In the genomic region with DNA sequence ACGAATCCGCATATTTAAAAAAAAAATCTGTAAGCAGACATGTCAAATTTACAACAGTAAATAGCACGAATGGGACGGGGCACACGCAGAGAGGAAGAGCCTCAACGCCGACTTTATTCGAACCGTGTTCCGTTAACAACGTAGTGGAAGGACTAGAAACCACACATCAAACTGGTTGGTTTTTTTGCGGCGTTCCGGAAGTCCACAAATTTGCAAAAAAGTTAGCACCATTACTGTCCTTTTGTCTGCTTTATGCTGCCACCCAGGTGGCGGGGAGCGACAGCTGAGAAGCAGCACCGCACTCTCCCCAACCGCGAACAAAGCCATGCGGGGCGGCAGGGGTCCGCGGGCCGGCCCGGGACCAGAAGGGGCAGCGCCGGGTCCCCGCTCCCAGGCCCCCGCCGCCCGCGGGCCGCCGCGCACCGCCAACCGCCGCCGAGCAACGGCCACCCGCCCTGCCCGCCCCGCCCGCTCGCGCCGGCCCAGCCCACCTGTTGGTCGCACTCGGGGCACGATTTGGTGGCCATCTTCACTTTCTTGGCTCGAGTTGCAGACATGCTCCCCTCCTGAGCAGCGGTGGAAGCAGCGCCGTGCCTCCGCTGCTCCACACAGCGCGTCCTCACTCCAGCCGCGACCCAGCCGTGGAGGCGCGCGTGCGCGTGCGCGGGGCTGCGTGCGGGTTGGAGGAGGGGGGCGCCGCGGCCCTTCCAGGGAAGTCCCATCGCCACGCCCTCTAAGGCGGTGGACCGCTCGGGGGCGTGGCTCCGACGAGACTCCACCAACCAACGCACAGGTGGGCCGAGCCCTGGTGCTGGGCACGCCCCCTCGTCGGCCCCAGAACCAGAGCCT, we compare ENCODE assay signal across 8 mouse cellular contexts. TPM values are rescaled to one million over a fixed set of nuclear protein-coding genes. Genes with fewer than 3 reads are reported as not detected.
DNase-seq lines count a peak whose midpoint lies in the region; ATAC-seq and TF ChIP-seq lines count a peak whose summit lies in the region.

A gene (minus strand): TSS at position 666 of the 849 bp plus-strand sequence.

- H3K4me2 ChIP-seq in forebrain, embryonic 11.5 days (ENCODE audit: low read depth, low read length, severe bottlenecking): peak within 1 kb of the TSS; percentile 50
- peak within 1 kb of the TSS; percentile 82 for H3K4me2 ChIP-seq in heart, postnatal 0 days (ENCODE audit: low read depth, low read length)
- peak within 1 kb of the TSS; percentile 68 for H3K4me2 ChIP-seq in liver, embryonic 16.5 days (ENCODE audit: low read depth, low read length)
- H3K4me2 ChIP-seq in neural tube, embryonic 13.5 days: peak within 1 kb of the TSS; percentile 59

- no peaks in the 10 kb centered on the region for H3K27me3 ChIP-seq in forebrain, embryonic 11.5 days (ENCODE audit: control insufficient read depth, insufficient read depth, low read length)
- H3K27me3 ChIP-seq in heart, postnatal 0 days (ENCODE audit: control insufficient read depth, insufficient read depth, low read length): no peaks in the 10 kb centered on the region
- H3K27me3 ChIP-seq in liver, embryonic 16.5 days (ENCODE audit: control insufficient read depth, insufficient read depth, low read depth, low read length): no peaks in the 10 kb centered on the region
- no peaks in the 10 kb centered on the region for H3K27me3 ChIP-seq in neural tube, embryonic 13.5 days
- H3K27me3 ChIP-seq in testis, adult 2 months (ENCODE audit: control insufficient read depth, insufficient read depth, low read length): no peaks in the 10 kb centered on the region

- TF ChIP-seq CTCF in heart, postnatal 0 days (IDR thresholded peaks at IDR 0.05; ENCODE audit: low read depth): no peak
- TF ChIP-seq CTCF in testis, adult 2 months (IDR thresholded peaks at IDR 0.05; ENCODE audit: control insufficient read depth, insufficient read depth, insufficient replicate concordance, low read depth, low read length): no peak

- ATAC-seq in forebrain, embryonic 11.5 days (replicated peaks; ENCODE audit: low FRiP score): peak; percentile 99
- peak; percentile 98 for ATAC-seq in heart, postnatal 0 days (ENCODE audit: insufficient read depth, low read depth)
- ATAC-seq in liver, embryonic 16.5 days (ENCODE audit: low read depth): peak; percentile 99
- ATAC-seq in neural tube, embryonic 13.5 days (ENCODE audit: low read depth): peak; percentile 99

- peaks cover 5% of the 10 kb centered on the region for H3K4me1 ChIP-seq in forebrain, embryonic 11.5 days (replicated peaks; ENCODE audit: control insufficient read depth, insufficient read depth, low read length)
- peaks cover 14% of the 10 kb centered on the region for H3K4me1 ChIP-seq in heart, postnatal 0 days (ENCODE audit: control insufficient read depth, insufficient read depth)
- peaks cover 35% of the 10 kb centered on the region for H3K4me1 ChIP-seq in liver, embryonic 16.5 days (ENCODE audit: control insufficient read depth, low read depth, low read length)
- H3K4me1 ChIP-seq in neural tube, embryonic 13.5 days (replicated peaks): peaks cover 42% of the 10 kb centered on the region
- peaks cover 6% of the 10 kb centered on the region for H3K4me1 ChIP-seq in testis, adult 2 months (ENCODE audit: control insufficient read depth, insufficient read depth, low read length)

- H3K36me3 ChIP-seq in forebrain, embryonic 11.5 days (ENCODE audit: control insufficient read depth, insufficient read depth, low read length): no peaks in the 10 kb centered on the region
- H3K36me3 ChIP-seq in heart, postnatal 0 days (replicated peaks; ENCODE audit: control insufficient read depth, insufficient read depth, low read length): no peaks in the 10 kb centered on the region
- H3K36me3 ChIP-seq in liver, embryonic 16.5 days (ENCODE audit: control insufficient read depth, insufficient read depth): no peaks in the 10 kb centered on the region
- no peaks in the 10 kb centered on the region for H3K36me3 ChIP-seq in neural tube, embryonic 13.5 days
- no peaks in the 10 kb centered on the region for H3K36me3 ChIP-seq in testis, adult 2 months (ENCODE audit: control insufficient read depth, insufficient read depth, low read length)

- H3K9ac ChIP-seq in forebrain, embryonic 11.5 days (ENCODE audit: low read length): peak within 1 kb of the TSS; percentile 90
- peak within 1 kb of the TSS; percentile 99 for H3K9ac ChIP-seq in heart, postnatal 0 days (replicated peaks; ENCODE audit: low read depth, low read length)
- peak within 1 kb of the TSS; percentile 91 for H3K9ac ChIP-seq in liver, embryonic 16.5 days (ENCODE audit: low read depth, low read length)
- peak within 1 kb of the TSS; percentile 90 for H3K9ac ChIP-seq in neural tube, embryonic 13.5 days

- TF ChIP-seq POLR2A in testis, adult 2 months (IDR thresholded peaks at IDR 0.05; ENCODE audit: control insufficient read depth, low read depth, low read length): peak; percentile 96

- peak within 1 kb of the TSS; percentile 85 for H3K4me3 ChIP-seq in forebrain, embryonic 11.5 days (ENCODE audit: low read depth, low read length)
- H3K4me3 ChIP-seq in heart, postnatal 0 days (ENCODE audit: low read depth, low read length): peak within 1 kb of the TSS; percentile 96
- H3K4me3 ChIP-seq in liver, embryonic 16.5 days (ENCODE audit: low read depth, low read length): peak within 1 kb of the TSS; percentile 92
- H3K4me3 ChIP-seq in neural tube, embryonic 13.5 days: peak within 1 kb of the TSS; percentile 65
- H3K4me3 ChIP-seq in testis, adult 2 months (ENCODE audit: control insufficient read depth, low read depth, low read length): peak within 1 kb of the TSS; percentile 96

- under 1% methylated on average over 81 of the region's 85 CpGs for WGBS in forebrain, embryonic 11.5 days
- WGBS in heart, postnatal 0 days: under 1% methylated on average over 80 of the region's 85 CpGs
- under 1% methylated on average over 83 of the region's 85 CpGs for WGBS in liver, embryonic 16.5 days (ENCODE audit: insufficient replicate concordance)
- under 1% methylated on average over 76 of the region's 85 CpGs for WGBS in neural tube, embryonic 13.5 days

- no peaks in the 10 kb centered on the region for H3K9me3 ChIP-seq in forebrain, embryonic 11.5 days (ENCODE audit: control insufficient read depth, low read length)
- no peaks in the 10 kb centered on the region for H3K9me3 ChIP-seq in heart, postnatal 0 days (replicated peaks; ENCODE audit: control insufficient read depth, low read length)
- no peaks in the 10 kb centered on the region for H3K9me3 ChIP-seq in liver, embryonic 16.5 days (replicated peaks; ENCODE audit: control insufficient read depth, low read length)
- no peaks in the 10 kb centered on the region for H3K9me3 ChIP-seq in neural tube, embryonic 13.5 days

- H3K27ac ChIP-seq in forebrain, embryonic 11.5 days (ENCODE audit: low read depth, low read length): peak within 1 kb of the TSS; percentile 89
- peak within 1 kb of the TSS; percentile 99 for H3K27ac ChIP-seq in heart, postnatal 0 days (ENCODE audit: low read depth)
- peak within 1 kb of the TSS; percentile 96 for H3K27ac ChIP-seq in liver, embryonic 16.5 days (ENCODE audit: low read length)
- peak within 1 kb of the TSS; percentile 95 for H3K27ac ChIP-seq in neural tube, embryonic 13.5 days (replicated peaks)
- peak within 1 kb of the TSS; percentile 97 for H3K27ac ChIP-seq in testis, adult 2 months (ENCODE audit: control insufficient read depth, insufficient read depth, low read depth, low read length)

- TF ChIP-seq EP300 in heart, postnatal 0 days (IDR thresholded peaks at IDR 0.05; ENCODE audit: low read depth): no peak

- DNase-seq in CD8-positive naive resting alpha-beta T cell, adult 2 months (ENCODE audit: low read depth in 2 of 2, low spot score in 2 of 2): peak; percentile 94 to 96
- peak; percentile 93 for DNase-seq in c-Kit-positive CD71-negative TER-119-negative erythroid progenitor cells, embryonic 14.5 days (ENCODE audit: low read depth)
- peak; percentile 98 for DNase-seq in forebrain, embryonic 11.5 days (ENCODE audit: low spot score)
- DNase-seq in heart, postnatal 0 days (ENCODE audit: low spot score): peak; percentile 97
- DNase-seq in kidney, postnatal 4 days: peak; percentile 98 to 99

RNA-seq across cellular contexts. Expression of the gene that starts here (rescaled TPM):
- 40.1 and 48.2 TPM in 2 replicates for polyA plus RNA-seq in forebrain, embryonic 11.5 days (2014; fragmentation: Nextera tagmentation; extraction: Ambion mirVana)
- total RNA-seq in heart, postnatal 0 days (2014; rRNA removed; ENCODE audit: low replicate concordance): 23.8 and 27.6 TPM in 2 replicates
- polyA plus RNA-seq in heart, postnatal 0 days (2015; fragmentation: Nextera tagmentation; extraction: Ambion mirVana): 67.6 and 75.7 TPM in 2 replicates
- polyA plus RNA-seq in liver, embryonic 16.5 days (2015; fragmentation: Nextera tagmentation; extraction: Ambion mirVana): 14.5 and 17.0 TPM in 2 replicates
- 40.8 and 44.6 TPM in 2 replicates for polyA plus RNA-seq in neural tube, embryonic 13.5 days (2015; fragmentation: Nextera tagmentation; extraction: Ambion mirVana)
- polyA plus RNA-seq in testis, adult 2 months (2012; rRNA removed): 10.3 and 12.4 TPM in 2 replicates

Comparison
In these comparisons a context has a peak if more than half of its experiments do, and no peak if none do; other contexts are left out.
1. Peak in every context shown above with its lines: DNase-seq, ATAC-seq, H3K4me3 ChIP-seq and H3K27ac ChIP-seq.